Mouse (Mus musculus) retina, postnatal 7 days (tissue): ENCODE data around the gene Tbc1d2.
"Not testable (repeated sequence)": the region's sequence is repeated elsewhere in the genome, so short reads cannot be mapped to it uniquely, and the experiment has no call there.

Experiments used
- DNase-seq: peaks from one replicate; pipeline ENCODE4 v3.0.0-alpha.2; 2012; ENCODE audit warnings: low read depth, low spot score

Gene Tbc1d2

DNA sequence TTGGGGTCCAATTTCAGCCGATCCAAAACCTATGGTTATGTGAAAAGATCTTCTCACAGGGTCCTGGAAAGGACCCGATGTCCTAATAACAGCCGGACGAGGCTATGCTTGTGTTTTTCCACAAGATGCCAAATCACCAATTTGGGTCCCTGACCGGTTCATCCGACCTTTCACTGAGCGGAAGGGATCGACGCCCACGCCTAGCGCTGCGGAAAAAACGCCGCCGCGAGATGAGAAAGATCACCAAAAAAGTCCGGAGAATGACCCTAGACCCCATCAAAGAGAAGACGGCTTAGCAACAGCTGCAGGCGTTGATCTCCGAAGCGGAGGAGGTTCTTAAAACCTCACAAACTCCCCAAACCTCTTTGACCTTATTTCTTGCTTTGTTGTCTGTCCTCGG lies 68.4 kb downstream of the Tbc1d2 start:
- not testable (repeated sequence) for DNase-seq

DNA sequence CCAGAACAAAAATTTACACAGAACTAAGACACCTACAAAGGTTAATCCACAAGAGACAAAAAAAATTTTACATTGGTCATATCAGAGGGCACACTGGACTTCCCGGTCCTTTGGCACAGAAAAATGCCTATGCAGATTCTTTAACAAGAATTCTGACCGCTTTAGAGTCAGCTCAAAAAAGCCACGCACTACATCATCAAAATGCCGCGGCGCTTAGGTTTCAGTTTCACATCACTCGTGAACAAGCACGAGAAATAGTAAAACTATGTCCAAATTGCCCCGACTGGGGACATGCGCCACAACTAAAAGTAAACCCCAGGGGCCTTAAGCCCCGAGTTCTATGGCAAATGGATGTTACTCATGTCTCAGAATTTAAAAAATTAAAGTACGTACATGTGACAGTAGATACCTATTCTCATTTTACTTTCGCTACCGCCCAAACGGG lies 69.2 kb downstream of the Tbc1d2 start:
- not testable (repeated sequence) for DNase-seq

DNA sequence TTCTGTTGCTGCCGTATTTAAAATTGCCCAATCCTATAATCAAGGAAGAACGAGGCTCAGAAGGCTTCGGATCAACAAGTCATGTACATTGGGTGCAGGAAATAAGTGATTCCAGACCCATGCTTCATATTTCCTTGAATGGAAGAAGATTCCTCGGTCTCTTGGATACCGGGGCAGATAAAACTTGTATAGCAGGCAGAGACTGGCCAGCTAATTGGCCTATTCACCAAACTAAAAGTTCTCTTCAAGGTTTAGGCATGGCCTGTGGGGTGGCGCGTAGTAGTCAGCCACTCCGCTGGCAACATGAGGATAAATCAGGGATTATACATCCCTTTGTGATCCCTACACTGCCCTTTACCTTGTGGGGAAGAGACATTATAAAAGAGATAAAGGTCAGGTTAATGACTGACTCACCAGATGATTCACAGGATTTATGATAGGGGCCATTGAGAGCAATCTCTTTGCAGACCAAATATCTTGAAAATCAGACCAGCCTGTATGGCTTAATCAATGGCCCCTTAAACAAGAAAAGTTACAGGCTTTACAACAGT lies 71.1 kb downstream of the Tbc1d2 start:
- DNase-seq: not testable (repeated sequence)

DNA sequence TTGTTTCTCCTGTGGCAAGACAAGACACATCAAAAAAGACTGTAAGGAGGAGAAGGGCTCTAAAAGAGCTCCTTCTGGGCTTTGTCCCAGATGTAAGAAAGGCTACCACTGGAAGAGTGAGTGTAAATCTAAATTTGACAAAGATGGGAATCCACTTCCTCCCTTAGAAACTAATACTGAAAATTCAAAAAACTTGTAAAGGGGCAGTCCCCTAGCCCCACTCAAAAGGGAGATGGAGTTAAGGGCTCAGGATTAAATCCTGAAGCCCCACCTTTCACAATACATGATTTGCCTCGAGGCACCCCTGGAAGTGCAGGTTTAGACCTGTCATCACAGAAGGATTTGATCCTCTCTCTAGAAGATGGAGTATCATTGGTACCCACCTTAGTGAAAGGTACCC lies 71.8 kb downstream of the Tbc1d2 start:
- DNase-seq: no peak

DNA sequence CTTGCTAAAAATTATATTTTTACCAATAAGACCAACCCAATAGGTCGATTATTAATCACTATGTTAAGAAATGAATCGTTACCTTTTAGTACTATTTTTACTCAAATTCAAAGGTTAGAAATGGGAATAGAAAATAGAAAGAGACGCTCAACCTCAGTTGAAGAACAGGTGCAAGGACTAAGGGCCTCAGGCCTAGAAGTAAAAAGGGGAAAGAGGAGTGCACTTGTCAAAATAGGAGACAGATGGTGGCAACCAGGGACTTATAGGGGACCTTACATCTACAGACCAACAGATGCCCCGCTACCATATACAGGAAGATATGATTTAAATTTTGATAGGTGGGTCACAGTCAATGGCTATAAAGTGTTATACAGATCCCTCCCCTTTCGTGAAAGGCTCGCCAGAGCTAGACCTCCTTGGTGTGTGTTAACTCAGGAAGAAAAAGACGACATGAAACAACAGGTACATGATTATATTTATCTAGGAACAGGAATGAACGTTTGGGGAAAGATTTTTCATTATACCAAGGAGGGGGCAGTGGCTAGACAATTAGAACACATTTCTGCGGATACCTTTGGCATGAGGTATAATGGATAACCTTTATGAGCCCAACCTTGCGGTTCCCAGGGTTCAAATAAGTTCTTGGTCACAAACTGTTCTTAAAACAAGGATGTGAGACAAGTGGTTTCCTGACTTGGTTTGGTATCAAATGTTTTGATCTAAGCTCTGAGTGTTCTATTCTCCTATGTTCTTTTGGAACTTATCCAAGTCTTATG lies 74.3 kb downstream of the Tbc1d2 start:
- DNase-seq: not testable (repeated sequence)

DNA sequence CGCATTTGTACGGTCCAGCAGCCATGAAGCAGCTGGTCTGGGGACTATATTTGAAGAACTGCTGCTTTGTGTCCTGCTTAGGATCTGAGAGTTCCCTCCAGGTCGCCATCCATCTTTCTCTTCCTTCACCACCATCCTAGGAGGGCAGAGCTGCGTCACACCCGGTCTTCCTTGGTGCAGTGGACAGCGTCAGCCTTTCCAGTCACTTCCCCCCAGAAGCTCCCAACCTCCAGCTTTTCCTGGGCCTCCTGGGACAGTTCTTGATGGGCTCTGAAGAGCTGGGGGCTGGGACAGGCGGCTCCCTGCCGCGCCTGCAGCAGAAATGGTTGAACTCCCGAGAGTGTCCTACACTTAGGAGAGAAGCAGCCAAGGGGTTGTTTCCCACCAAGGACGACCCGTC lies 75.2 kb downstream of the Tbc1d2 start:
- no peak for DNase-seq

DNA sequence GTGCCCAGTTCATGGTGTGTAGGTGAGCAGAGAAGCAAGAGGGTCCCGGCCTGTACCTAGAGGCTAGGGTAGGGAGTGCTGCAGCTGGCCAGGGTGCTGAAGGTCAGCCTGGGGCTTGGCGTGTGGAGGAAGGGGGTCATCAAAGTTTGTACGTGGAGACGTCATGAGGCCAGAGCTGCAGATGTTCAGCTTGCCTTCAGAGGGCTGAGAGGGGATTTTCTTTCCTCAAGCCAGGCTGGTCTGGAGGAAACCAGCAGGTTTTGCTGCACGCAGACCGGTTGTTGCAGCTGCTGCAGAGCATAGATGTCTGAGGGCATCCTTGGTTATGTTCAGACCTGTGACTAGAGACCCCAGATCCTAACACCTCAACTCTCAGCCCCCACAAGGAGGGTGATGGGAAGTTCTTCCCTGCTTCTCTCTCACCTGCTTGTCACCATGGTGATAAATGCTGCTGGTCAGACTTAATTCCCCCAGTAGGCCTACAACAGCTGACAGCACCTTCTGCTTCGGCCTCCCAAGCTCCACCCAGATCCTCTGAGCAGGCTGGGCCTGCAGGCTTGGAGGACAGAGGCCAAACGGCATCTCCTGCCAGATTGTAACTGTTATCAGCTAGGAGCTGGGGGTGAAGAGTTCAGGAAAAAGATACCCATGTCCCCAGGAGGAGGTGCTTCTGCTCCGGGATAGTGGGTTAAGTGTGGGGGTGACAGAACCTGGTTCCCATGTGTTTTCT lies 75.8 kb downstream of the Tbc1d2 start:
- DNase-seq: no peak

DNA sequence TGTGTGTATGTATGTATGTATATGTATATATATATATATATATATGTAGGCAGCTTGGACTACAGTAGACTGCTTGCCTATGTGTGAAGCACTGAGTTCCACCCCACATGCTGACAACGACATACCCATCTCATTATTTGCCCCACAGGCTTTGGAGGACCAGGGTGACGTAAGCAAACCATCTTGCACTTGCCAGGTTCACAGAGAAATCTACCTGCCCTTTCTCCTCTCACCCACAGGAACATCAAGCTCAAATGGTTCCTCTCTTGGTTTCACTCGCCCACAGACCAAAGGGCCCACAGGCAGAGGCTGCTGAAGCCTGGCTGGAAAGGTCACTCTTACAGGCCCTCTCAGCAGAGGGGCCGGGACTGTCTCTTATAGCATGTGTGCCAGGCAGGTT lies 77.4 kb downstream of the Tbc1d2 start:
- no peak for DNase-seq

DNA sequence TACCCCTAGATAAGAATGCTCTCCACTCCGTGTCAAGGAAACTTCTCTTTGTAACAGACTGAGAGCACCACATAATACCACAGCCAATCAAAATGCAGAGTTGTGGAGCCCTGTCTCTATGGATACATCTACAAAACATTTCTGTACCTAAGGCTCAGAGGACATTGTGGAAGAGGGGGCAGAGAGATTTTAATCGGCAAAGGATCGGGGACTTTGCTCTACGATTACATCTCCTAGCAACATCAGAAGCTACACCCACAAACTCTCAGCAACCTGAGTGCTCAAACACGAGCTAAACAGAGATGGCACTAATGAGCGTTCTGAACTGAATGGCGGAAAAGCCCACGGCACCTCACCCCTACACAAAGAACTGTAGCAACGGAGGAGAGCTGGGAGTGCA lies 78.3 kb downstream of the Tbc1d2 start:
- no peak for DNase-seq

DNA sequence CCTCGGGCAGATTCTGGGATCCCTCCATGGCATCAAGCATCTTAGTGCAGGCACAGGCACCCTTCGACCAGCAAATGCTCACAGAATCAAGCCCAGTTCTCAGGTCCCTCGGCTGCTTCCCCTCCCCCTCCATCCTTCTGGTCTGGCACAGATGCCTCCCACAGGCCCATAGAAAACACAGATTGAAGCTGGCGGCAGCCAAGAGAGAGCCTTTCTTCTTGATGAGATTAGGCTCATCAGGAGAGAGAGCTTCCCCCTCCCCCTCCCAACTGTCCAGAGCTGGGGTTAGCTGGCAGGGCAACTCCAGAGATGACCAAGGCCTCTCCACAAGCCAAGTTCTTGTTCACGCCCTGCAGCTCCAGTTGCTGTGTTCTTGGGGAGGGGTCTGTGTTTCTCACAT lies 80.3 kb downstream of the Tbc1d2 start:
- peak; percentile 71 for DNase-seq

DNA sequence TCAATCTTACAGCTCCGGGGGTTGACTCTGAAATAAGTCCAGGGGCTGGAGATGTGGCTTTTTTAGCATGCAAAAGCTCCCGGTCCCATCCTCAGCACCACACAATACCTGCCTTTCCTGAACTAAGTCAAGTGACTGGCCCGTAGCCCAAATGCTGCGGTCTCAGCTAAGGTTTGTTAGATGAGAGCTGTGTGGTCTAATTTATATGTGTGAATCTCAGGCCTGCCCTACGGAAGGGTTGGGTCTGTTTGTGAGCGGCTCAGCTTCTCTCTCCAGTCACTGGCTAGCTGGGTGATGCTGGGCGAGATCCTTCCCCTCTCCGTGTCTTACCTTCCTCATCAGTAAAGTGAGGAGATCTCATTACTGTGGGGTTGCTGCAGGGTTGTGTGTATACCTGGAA lies 81.8 kb downstream of the Tbc1d2 start:
- no peak for DNase-seq

DNA sequence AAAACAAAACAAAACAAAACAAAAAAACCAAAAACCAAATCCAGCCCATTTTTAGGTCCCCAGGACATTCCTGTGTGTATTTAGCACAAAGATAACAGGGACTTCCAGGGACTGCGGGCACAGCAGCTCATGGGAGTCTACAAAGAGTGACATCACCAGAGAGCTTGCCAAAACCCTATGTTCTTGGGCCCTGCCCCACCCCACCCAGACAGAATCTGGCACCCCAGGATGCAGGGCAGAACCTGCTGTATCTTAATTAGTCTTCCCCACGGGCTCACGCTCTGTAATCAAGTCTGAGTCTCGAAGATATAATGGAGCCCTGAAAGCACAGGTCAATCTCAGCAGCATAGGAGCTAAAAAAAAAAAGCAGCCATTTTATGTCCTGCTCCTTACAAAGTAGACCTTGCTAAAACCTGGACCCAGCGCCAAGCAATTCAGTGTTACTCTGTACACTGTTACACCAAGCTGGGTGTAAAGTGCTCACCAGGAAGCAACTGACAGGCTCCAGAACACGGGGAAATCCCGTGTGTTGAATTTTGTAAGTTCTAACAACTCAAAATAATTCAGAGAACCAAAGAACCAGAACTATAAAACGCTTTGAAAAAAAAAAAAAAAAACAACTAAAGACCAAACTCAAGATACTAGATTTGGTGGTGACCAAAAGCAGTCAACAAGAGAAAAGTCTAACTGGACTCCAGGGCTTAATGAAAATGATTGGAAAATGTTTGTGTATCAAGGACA lies 82.9 kb downstream of the Tbc1d2 start:
- no peak for DNase-seq

DNA sequence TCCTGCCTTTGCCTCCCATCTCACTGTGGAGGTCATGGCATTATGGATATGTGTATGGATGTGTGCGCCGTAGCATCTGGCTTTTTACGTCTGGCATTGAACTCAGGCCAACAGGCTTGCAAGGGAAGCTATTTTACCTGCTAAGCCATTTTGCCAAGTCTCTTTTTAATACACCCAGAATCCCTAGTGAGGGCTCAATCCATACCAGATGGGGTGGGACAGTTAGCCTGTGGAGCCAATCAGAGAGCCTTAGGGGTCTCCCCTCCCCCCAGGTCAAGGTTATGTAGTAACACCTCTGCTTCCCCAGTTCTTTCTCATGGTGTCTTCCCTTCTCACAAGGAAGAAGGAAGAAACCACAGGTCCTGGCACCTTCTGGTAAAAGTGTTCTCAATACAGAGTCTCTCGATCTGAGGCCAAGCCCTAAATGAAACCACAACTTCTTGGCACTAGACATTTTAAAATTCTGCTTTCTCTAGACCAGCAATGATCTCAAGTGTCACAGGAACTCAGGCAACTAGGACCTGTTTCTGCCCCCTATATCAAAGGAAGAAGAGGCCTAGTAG lies 84.5 kb downstream of the Tbc1d2 start:
- no peak for DNase-seq

DNA sequence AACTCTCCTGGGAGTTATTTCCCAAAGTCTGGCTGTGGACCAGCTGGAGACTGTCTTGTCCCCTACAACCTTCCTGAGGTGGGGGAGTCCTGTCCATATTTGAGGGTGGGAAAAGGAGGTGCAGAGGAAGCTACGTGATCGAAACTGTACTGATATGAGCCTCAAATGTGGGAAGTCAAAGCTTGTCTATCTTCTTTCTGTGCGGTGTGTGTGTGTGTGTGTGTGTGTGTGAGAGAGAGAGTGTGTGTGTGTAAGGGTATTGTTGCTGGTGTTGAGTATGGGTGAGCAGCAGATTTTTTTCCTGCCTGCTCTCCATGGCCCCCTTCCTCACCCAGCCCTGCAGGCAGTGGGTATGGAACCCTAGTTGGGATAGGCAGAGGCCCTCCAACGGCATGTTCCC lies 85.8 kb downstream of the Tbc1d2 start:
- DNase-seq: no peak

DNA sequence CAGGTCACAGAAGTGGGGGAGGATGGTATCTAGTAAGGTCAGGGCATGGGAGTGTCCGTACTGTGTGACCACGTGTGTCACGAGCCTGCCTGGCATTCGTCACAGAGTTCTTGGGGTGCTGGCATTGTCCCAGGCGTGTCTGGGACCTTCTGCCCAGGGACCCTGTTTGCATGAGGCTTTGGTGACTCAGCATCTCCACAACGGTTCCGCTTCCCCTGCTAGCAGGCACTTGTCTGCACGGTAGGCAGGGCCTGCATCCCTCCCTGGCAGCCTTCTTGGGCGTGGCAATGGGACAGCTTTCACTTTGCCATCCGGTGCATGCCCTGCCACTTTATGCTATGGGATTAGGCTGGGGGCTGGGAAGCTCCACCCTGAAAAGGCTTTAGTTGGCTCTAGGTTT lies 86.2 kb downstream of the Tbc1d2 start:
- no peak for DNase-seq

DNA sequence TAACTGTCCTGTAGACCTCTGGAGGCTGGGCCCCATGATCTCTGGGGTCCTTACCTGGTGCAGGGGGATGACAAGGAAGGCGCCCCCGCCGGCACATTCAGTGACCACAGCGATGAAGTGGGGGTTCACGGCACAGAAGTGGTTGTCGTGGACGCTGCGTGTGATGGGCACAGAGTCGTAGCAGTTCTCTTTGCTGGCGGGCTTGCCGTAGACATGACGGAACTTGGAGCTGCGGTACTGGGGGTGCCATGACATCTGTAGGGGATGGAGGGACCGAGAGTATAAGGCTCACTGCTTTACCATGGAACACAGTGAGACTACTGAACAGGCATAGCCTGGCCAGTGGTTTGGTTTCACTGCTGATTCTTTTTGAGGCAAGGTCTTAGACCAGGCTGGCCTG lies 87.2 kb downstream of the Tbc1d2 start:
- DNase-seq: no peak

DNA sequence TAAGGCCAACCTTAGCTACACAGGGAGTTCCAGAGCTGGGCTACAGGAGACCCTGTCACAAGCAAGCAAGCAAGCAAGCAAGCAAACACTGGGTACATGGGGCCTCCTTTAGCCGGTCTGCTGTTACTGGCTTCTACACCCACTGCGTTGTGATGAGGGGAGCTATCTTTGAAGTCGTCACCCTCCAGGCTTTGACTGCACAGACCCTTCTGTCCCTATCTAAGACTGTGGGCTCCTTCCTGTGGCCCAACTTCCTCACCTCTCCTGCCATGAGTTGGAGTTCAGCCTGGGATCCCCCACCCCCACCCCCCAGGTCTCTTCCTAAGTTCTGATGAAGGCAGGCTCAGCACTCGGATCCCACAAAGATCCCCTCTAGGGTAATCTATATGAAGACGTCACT lies 88.0 kb downstream of the Tbc1d2 start:
- DNase-seq: no peak

DNA sequence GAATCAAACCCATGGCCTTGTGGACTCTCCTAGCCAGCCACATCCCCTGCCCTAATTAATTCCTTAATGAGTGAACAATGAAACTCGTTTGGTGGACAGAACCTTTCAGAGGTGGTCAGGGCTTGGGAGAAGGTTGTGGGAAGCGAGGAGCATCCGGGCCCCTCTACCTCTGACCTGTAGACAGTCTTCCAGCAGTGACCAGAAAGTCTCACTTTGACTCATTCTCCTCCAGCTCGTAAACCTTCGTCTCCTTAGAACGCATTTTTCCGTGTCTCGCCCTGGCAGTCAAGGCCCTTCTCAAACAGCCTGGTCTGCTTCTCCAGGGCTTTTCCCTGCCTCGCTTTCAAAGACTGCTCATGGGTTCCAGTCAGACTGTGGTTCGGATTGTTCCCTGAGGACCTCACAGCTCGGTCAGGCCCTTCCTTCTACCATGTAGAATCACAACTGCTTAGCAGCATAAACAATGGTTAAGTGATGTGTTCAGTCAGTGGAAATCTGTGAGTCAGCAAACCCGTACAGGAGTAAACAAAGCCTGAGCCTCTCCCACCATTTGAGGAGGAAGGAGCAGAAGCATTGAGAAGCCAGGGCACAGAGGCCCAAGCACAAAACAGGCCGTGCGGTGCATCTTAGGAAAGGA lies 89.8 kb downstream of the Tbc1d2 start:
- DNase-seq: no peak

DNA sequence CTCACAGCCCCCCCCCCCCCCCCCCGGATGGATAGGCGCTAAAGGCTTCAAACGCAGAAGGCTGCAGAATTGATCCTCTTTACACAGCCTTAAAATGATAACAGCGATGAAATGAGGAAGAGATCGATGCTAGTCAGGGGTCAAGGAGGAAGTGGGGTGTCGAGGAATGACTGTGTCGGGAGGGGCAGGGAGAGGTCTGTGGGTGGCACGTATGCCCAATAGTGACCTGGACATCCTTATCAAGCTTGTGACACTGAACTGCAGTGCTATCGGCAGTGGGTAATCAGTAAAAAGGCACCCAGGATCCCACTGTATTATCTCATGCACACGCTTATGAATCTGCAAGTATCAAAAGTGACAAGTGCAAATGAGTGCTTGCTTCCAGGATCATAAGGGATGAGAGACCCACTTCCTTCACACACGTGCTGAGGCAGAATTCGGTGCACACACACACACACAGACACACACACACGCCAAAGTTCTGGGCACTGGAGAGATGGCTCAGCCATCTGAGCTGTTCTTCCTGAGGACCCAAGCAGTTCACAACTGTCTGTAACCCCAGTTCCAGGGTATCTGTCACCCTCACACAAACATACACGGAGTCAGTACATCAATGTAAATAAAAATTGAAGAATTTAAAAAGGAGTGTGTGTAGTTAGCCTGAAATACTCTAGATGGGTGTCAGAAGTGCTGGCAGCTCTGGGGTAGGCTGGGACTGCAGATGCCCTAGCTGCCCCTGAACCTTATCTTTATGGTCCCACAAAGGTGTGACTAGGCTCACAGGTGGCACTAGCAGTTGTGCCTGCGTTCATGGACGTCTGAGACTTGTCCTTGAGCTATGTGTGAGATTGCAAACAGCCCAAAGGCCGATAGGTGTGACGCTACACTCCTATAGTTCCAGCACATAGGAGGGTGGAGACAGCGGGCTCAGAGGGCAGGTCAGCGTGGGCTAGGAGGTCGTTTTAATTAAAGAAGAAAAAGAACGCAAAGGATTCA lies 91.0 kb downstream of the Tbc1d2 start:
- DNase-seq: no peak

DNA sequence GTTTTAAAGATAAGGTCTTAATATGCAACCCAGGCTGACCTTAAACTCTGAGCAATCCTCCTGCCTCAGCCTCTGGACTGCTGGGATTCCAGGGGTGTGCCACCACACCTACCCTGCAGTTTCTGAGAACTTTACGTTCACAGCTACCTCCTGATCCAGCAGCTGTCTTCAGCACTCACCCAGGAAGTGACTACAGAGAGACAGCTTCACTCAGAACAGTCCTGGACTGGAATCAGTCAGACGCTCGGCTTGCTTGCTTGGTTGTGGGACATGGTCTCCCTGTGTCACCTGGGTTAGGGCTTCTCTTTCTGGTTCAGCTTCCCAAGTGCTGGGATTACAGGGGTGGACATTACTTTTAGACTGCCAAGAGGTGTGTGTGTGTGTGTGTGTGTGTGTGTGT lies 93.1 kb downstream of the Tbc1d2 start:
- no peak for DNase-seq
